Mouse (Mus musculus) testis, postnatal 14 days (tissue): ENCODE results near the gene Itfg1.
"Not testable (repeated sequence)": the region's sequence is repeated elsewhere in the genome, so short reads cannot be mapped to it uniquely, and the experiment has no call there.

Source experiments
- DNase-seq: peaks from one replicate; pipeline ENCODE4 v3.0.0; 2021; ENCODE audit warnings: low spot score

Gene Itfg1

DNA sequence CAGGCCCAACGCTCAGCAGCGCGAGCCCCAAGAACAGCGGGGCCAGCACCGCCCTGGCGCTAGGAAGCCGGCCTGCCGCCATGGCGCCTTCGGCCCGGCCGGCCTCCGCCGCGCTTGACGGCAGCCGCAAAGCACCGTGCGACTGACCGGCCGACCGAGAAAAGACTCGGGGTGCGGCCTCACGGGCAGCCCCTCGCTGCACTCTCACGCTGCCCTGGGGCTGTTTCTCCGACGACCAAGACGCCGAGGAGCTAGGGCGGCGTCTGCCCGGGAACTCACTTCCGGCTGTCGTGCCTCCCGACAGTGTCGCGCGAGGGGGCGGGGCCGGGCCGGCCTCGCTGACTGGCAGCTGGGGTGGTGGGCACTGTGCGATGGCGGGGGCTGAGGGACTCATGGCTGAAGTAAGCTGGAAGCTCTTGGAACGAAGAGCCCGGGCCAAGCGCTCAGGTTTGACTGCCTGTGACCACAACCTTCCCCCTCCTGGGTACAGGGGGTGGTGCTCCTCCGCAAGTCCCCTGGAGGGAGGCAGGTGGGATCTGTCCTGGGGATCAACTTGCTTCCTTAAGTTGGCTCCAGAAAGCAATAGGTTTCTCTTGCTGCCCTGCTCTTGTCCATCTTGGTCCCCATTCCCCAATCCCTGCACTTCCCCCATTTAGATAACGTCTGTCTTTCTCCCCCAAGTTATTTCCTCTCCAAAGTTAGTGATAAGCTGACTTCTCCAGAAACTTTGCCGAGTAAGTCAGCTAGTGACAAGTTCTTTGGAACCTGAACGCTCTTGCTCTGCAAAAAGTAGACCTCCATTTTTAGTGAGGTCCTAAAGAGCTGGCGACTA lies at the start of gene Itfg1, which contains the start of gene Phkb:
Itfg1 (minus strand) TSS at position 265 of the 832 bp plus-strand sequence.
Phkb (plus strand) TSS at position 303 of the 832 bp plus-strand sequence.
- peak; percentile 92 for DNase-seq

GRCm38 (mm10) chr8:85884811-85885210 lies 44.1 kb upstream of the Itfg1 start:
- no peak for DNase-seq

- DNase-seq: no peak
These were observed 38.9 kb upstream of the Itfg1 start for GRCm38 (mm10) chr8:85879624-85880023.

DNA sequence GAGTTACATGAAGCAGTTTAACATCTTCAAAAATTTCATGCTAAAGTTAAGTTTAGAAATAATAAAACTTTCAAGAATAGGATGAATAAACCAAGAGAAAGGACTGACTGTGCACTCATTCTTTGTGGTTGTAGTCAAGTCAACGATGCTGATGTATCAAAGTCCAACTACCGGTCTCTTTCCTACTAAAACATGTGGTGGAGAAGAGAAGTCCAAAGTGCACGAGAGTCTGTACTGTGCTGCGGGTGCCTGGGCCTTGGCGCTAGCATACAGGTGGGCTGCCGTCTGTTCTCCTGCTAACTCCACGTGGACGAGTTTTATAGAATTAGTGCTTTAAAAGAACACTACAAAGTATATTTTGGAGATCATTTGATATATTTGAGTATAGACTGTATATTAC lies 37.3 kb upstream of the Itfg1 start:
- DNase-seq: no peak

GRCm38 (mm10) chr8:85871660-85872059 lies 30.9 kb upstream of the Itfg1 start:
- no peak for DNase-seq

DNA sequence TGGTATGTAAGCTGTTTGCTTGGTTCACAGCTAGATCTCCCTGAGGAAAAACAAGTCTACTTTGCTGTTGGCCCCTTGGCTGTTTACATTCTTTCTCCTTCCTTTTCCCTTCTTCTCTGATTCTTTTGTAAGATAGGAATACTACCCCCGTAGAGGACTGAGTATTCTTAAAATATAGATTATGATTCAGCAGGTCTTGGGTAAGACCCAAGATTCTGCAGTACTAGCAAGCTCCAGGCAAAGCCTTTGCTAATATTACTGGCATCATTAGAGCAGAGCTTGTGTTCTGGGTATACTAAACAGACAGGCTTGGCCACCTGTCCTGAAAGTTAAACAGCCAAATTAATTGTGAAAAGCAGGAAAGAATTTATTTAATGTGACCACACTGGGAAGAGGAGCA lies 21.7 kb upstream of the Itfg1 start:
- no peak for DNase-seq

DNA sequence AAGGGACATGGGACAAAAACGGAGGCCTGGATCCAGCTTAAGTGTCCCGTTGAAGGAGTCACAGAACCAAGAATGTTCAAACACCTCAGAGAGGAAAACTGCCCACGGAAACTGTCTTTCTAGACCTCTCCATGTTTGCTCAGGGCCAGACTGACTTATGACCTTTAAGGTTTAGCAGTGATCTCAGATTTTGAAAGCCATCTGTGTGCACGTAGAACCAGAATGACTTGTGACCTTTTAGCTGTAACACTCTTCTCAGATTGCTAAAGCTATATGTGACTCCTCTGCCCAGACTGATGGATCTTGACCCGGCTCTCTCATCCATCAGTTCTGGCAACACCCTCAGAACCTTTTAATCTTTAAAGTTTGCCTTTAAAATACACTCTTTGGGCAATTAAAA lies 19.9 kb upstream of the Itfg1 start:
- no peak for DNase-seq

DNA sequence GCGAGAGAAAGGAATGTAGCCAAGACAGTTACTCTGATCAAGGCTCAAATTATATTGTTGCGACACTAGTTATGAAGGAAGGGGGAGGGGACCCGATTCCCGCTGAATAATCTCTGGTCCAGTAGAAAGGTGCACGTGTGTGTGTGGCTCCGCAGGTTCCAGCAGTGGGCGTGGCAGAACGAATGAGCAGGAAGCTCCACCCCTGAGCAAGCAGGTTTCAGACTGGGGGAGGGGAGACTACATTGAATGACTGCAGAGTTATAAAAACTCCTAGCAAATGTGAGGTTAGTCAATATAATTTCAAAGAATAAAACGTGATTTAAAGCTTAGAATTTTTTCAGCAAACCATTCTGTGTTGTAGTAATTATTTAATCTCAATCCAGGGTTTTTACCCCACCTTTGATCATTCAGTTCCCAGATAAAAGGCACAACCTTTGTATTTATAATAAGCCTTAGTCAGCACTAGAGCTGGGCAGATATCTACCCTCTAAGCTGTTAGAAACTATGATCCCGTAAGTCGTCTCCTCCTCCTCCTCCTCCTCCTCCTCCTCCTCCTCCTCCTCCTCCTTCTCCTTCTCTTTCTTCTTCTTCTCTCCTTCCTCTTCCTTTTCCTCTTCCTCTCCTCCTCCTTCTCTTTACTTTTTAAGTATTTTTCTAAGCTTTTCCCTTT lies 16.6 kb upstream of the Itfg1 start:
- DNase-seq: not testable (repeated sequence)

DNA sequence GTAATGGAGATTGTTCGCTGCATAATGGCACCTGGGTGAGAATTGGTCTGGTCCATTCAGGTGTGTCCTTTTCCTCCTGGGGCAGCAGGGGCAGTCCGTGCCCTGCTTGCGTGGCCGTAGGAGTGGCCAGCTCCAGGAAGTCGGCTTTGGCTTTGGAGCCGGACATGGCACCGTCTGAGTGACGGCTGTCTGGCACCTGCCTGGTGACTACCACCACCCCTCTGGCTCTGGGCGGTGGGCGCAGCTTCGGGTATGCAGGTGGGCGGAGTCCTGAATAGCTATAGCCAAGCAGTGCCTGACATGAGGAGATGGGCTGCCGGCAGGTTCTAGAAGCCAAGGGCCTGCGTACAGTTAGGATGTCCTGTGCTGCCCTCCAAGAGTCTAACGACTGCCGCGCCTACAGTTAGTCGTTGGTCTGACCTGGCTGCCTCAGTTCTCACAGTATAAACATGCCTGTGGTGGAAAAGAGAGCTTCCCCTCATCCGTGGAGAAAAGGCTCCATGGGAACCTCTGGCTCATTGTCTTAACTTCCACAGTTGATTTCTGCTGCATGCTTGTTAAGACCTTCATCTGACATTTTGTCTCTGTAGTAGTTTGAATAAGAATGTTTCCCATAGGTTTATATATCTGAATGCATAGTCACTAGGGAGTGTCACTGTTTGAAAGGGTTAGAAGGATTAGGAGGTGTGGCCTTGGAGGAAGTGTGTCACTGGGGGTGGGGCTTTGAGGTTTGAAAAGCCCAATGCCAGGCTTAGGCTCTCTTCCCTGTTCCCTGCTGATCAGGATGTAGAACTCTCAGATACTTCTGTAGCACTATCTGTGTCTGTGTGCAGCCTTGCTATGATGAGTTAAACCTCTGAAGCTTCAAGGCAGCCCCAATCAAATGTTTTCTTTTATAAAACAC lies 13.8 kb upstream of the Itfg1 start:
- no peak for DNase-seq

GRCm38 (mm10) chr8:85845887-85846286 lies 5.2 kb upstream of the Itfg1 start:
- DNase-seq: no peak

GRCm38 (mm10) chr8:85841489-85841795 lies 721 bp upstream of the Itfg1 start:
- no peak for DNase-seq

DNA sequence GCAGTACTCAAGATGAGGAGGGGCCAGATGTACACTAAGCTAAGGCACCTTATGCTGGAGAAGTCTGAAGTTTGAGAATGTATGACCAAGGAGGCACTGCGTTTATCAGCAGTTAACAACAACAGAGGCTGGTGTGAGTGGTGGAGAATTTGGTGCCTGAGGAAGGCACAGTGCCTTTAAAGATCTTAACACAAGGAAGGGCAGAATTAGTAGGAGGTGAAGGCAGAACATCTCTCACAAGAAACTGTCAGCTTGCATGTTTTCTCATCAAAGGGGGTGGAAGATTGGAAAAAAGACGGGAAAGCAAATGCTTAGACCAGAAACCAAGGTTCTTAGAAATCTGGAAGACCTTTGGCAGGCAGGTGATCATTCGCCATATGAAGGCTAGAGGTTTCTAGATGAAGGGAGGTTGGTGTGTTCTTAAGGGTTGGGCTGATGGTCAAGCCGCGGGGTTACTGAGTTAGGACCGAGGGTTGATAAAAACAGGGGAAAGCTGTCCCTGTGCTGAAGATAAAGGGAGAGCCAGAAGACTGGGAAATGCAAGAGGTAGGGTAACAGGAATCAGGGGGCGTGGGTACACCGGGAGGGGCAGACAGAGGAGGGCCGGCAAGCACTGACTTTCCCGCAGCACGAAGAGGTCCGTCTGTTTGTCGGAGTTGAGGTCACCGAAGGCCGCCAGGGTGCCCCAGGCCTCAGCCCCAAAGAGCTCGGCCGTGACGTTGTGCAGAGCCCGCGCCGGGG lies 635 bp downstream of the Itfg1 start:
- DNase-seq: no peak

DNA sequence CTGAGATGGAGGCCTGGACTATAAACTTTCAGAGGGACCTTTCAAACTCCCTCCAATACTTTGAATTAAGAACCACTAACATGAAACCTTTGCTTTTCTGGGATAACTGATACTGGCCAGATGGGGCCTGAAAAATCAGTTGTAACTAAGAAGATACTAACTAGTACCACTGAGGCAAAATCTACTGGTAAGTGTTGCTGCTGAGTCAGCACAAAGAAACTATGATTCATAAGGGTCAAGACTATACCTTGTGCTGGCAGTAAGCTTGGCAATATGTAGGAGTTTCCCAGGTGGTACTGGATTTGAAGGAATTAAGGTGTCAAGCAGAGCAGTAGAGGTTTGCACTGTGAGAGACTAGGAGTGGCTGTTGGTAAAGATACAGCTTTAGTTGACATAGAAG lies 27.1 kb downstream of the Itfg1 start:
- DNase-seq: no peak

DNA sequence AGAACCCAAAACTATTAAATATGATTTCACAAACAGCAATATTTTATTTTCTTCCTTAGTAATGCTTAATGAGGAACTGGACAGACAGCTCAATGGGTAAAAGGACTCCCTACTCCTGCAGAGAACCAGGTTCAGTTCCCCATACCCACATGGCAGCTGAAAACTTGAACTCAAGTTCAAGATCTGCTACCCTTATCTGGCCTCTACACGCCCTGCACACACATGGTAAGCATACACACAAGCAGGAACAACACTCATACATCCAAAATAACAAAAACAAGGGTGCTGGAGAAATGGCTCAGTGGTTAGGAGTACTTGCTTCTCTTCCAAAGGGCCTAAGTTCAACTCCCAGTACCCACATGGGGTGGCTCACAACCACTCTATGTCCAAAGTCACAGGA lies 39.3 kb downstream of the Itfg1 start:
- no peak for DNase-seq

GRCm38 (mm10) chr8:85800164-85800563 lies 40.6 kb downstream of the Itfg1 start:
- no peak for DNase-seq

DNA sequence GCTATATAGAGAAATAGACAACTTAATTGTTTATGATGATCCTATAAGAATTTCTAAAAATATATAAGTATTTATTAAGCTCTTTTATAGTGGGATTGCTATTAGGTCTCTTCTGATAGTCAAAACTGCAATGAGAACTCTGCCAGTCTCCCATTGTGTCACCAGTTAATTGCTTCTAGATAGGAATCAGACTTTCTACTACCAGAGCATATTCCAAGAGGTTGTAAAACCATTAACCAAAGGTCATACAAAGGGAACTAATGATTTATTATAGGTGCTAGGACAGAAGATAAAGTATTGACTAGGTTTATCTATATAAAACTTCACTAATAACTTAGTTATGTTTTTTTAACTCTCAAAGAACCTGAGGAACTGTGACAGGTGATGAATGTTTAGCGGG lies 44.3 kb downstream of the Itfg1 start:
- not testable (repeated sequence) for DNase-seq

- DNase-seq: no peak
These were observed 52.4 kb downstream of the Itfg1 start for GRCm38 (mm10) chr8:85788341-85788740.

DNA sequence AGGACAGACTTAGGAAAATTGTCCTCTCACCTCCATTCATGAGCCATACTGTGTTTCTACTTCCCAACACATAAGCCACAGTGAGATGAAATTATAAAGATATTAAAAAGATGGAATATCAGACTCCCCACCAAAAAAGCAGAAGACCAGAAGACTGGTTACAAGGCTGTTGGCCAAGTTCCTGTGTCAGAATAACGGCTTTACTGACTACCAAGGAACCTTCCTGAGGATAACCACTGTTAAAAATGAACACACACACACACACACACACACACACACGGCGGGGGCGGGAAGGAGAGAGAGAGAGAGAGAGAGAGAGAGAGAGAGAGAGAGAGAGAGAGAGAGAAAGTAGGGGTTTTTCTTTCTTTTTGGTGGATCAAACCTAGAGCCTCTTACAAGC lies 52.8 kb downstream of the Itfg1 start:
- no peak for DNase-seq

DNA sequence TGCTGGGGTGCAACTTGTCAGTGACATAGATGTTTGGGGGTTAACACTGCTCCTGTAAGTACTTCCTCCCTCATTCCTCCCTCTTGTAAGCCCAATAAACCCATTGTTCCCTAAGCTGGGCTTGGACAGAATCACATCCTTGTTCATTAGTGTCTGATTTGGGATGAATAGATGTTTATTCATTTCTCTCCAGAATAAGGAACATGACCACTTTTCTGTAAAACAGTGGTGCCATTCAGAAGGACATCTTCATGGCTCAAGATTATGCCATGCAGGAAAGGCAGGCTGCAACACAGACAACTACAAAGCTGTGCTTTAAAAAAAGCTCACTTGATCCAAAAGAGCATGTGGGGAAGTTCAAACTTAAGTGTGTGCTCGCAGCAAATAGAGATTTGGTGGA lies 55.2 kb downstream of the Itfg1 start:
- no peak for DNase-seq

- no peak for DNase-seq
These were observed 56.9 kb downstream of the Itfg1 start for GRCm38 (mm10) chr8:85783871-85784270.

DNA sequence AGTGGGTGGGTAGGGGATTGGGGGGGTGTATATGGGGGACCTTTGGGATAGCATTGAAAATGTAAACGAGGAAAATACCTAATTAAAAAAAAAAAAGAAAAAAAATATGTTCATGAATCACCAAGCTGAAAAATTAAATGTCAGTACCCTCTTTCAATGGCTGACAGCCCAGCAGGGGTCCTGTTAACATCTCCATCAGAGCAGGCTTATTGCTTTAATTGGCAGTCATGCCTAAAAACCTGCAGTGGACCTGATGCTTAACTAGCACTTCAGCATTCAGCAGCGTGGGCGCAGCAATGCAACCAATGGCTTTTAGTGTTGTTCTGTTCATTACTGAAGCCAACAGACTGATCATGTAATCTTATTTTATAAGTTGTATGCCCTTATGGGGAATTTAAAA lies 60.6 kb downstream of the Itfg1 start:
- DNase-seq: no peak

DNA sequence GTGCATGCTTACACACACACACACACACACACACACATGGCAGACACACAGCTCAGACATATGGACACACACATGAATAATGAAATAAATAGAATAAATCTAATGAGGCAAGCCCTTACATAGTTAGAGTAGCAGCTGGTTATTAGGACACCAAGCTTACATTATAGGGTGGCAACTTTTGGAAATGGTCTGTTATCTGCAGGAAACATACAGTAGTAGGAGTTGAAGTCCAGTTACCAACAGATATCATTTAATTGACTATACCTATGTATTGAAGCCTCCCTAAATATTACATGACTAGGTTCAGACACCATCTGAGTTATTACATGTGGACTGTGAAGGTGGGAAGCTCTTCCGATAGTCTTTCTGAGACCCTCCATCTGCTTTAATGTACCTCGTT lies 95.7 kb downstream of the Itfg1 start:
- DNase-seq: no peak
